Mouse (Mus musculus) heart, embryonic 13.5 days (tissue): ENCODE results near the gene Nsmce1. TPM values are rescaled to one million over a fixed set of nuclear protein-coding genes. Genes with fewer than 3 reads are reported as not detected.
A peak's percentile ranks its signal among the peaks of the same experiment; 100 is the strongest.

ENCODE experiments used
- ATAC-seq: fragments of 200-750 bp; cut with Nextera tagmentation; 2 replicates; pipeline ENCODE4 v1.8.0; 2017; ENCODE audit warnings: moderate TSS enrichment; ENCODE audit not compliant: insufficient number of reproducible peaks, low FRiP score, low TSS enrichment; ENCODE audit errors: extremely low read depth
- H3K27ac ChIP-seq: fragments of 300-500 bp; sonication (generic); replicated peaks from 2 replicates; pipeline ENCODE4 v1.5.1; 2015; ENCODE audit warnings: moderate library complexity, mild to moderate bottlenecking, inconsistent platforms
- H3K27me3 ChIP-seq: fragments of 300-500 bp; sonication (generic); replicated peaks from 2 replicates; pipeline ENCODE4 v1.6.1; 2015; ENCODE audit warnings: mild to moderate bottlenecking, inconsistent platforms
- H3K36me3 ChIP-seq: fragments of 300-500 bp; sonication (generic); 2 replicates; pipeline ENCODE4 v1.6.1; 2015; ENCODE audit warnings: mild to moderate bottlenecking, inconsistent platforms
- H3K4me1 ChIP-seq: fragments of 300-500 bp; sonication (generic); 2 replicates; pipeline ENCODE4 v1.6.1; 2015; ENCODE audit warnings: inconsistent platforms
- H3K4me2 ChIP-seq: fragments of 300-500 bp; sonication (generic); 2 replicates; pipeline ENCODE4 v1.6.1; 2015; ENCODE audit warnings: inconsistent platforms, mild to moderate bottlenecking, moderate library complexity
- H3K4me3 ChIP-seq: fragments of 300-500 bp; sonication (generic); 2 replicates; pipeline ENCODE4 v1.5.1; 2015; ENCODE audit warnings: moderate library complexity, mild to moderate bottlenecking, inconsistent platforms
- H3K9ac ChIP-seq: fragments of 300-500 bp; sonication (generic); 2 replicates; pipeline ENCODE4 v1.6.1; 2015; ENCODE audit warnings: inconsistent platforms, mild to moderate bottlenecking, moderate library complexity
- H3K9me3 ChIP-seq: fragments of 300-500 bp; sonication (generic); 2 replicates; pipeline ENCODE4 v1.6.1; 2016; ENCODE audit warnings: inconsistent platforms
- WGBS: fragments of 180-500 bp; shearing (Covaris S2); methylation state at CpG from one replicate; pipeline ENCODE4 v1.1.7; 2015; ENCODE audit warnings: mixed read lengths; 5-methylcytosine and 5-hydroxymethylcytosine counted together
- polyA plus RNA-seq: library from polyadenylated mRNA; unstranded; fragments of >200 nt; fragmentation: Nextera tagmentation; extraction: Ambion mirVana; gene quantifications from 2 replicates; pipeline ENCODE4 v1.2.1, GENCODE M21; 2015

Gene Nsmce1
- polyA plus RNA-seq, 1 experiment from 2014 or later: 97.9 TPM

DNA sequence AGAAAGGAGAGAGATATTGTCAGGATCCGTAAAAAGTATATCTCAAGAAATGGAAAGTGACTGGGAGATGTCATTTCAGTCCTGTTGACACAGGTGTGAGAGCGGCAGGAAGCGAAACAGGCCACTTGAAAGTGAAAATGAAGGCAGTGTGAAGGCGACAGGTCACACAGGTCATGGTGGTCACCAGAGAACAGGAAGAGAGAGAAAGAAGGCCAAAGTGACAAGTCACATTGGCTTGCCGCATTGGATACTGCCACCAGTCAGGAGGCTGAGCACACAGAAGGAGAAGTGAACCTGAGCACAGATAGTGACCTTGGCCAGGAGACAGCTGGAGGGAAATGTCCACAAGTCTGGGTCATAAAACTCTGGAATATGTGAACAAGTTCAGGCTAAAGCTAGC lies 20.0 kb upstream of the Nsmce1 start:
- no peak for ATAC-seq
- Histone ChIP-seq H3K27me3 (no peaks in the 10 kb centered on the region), H3K4me3 (no peak overlapping the region), H3K36me3 (no peaks in the 10 kb centered on the region), H3K4me1 (0 out of 2 replicates have a peak, but pooled peaks cover 2% of the 10 kb centered on the region), H3K27ac (no peak overlapping the region), H3K9me3 (no peaks in the 10 kb centered on the region), H3K4me2 (no peak overlapping the region), H3K9ac (no peak overlapping the region)
- WGBS: 67% methylated on average over 5 of the region's 5 CpGs

DNA sequence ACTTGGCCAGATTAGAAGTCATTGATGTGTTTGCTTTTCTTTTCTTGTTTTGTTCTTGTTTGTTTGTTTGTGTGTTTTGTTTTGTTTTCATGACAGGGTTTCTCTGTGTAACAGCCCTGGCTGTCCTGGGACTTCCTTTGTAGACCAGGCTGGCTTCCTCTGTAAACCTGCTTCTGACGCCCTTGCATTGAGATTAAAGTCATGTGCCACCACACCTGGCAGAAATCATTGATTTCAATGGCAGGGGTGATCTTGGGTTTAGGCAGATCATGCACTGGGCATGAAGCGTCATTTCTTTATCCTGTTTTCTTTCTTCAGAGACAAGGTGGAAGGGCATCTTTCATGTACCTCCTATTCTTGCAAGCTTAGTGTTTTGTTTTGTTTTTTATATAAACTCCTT lies 15.9 kb upstream of the Nsmce1 start:
- Histone ChIP-seq H3K27ac (no peak overlapping the region), H3K9me3 (no peaks in the 10 kb centered on the region), H3K4me1 (0 out of 2 replicates have a peak, but pooled peaks cover 5% of the 10 kb centered on the region), H3K4me3 (no peak overlapping the region), H3K9ac (no peak overlapping the region), H3K4me2 (no peak overlapping the region), H3K27me3 (no peaks in the 10 kb centered on the region), H3K36me3 (no peaks in the 10 kb centered on the region)
- ATAC-seq: no peak
- 80% methylated on average over 2 of the region's 2 CpGs for WGBS

DNA sequence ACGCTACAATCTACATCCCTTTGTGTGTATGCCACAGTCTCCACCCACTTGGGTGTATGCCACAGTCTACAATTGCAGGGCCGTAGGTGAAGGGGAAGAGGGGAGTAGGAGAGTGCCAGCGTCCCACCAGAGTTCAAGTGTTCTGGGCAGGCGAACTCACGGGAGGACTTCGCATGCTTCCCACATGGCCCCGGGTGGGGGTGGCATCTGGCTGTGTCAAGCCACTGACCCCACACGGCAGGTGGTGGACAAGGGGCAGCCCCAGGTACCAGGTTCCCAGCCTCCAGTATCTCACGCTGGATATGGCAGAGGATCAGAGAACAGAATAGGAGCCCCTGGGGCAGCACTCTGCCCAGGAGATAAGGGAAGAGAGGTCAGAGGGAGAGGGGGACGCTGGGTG lies 14.2 kb upstream of the Nsmce1 start:
- Histone ChIP-seq H3K27me3 (no peaks in the 10 kb centered on the region), H3K4me1 (0 out of 2 replicates have a peak, but pooled peaks cover 5% of the 10 kb centered on the region), H3K4me2 (no peak overlapping the region), H3K9ac (no peak overlapping the region), H3K9me3 (no peaks in the 10 kb centered on the region), H3K27ac (no peak overlapping the region), H3K4me3 (no peak overlapping the region), H3K36me3 (no peaks in the 10 kb centered on the region)
- ATAC-seq: no peak
- WGBS: 77% methylated on average over 10 of the region's 10 CpGs

DNA sequence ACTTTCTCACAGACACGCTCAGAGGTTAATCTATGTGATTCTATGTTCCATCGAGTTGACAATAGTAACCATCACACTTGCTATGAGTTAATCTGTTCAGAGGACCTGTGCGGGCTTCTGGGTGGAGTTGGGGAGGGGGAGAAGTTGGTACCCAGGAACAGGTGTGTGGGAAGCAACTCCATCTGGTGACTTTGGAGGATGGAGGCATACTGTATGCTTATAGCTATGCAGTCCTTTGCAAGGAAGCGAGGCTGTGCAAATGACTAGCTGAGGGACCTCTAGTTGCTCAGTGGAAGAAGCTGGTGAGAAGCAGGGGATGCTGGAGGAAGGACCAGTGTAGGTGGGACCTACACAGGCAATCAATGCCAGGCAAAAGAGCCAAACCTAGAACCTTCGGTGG lies 13.2 kb upstream of the Nsmce1 start:
- Histone ChIP-seq H3K4me3 (no peak overlapping the region), H3K4me2 (no peak overlapping the region), H3K9ac (no peak overlapping the region), H3K27ac (no peak overlapping the region), H3K4me1 (peaks cover 10% of the 10 kb centered on the region), H3K9me3 (no peaks in the 10 kb centered on the region), H3K27me3 (no peaks in the 10 kb centered on the region), H3K36me3 (no peaks in the 10 kb centered on the region)
- no peak for ATAC-seq
- WGBS: 82% methylated on average over 5 of the region's 5 CpGs

DNA sequence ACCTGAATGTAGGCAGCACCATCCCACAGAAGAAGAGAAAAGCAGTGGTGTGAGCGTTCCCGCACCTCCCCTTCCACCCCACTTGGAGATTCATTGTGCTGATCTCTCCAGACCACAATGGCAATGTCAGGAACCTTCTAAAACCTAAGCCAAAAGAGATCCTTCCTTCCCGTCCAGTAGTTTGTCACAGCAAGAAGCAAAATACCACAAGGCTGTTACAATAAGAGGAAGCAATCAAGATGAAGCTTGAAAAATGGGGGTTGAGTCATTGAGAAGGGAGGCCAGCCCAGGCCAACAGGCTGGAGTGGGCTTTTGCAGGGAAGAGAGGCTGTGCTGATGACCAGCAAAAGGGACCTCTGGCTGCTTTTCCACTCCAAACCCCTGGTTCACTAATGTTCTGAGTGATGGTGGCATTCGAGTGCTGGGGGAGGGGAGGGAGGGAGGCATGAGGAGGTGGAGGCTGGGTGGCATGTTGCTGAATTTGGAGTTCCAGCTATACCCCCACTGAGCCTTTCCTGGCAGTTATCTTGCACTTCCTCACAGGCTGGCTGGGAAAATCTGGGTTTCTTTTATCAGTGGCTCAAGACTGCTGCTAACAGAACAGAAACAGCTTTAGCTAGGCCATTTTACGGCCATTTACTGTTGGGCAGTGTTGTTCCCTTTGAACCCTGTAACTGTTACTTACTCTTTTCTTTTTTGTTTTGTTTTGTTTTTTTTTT lies 12.1 kb upstream of the Nsmce1 start:
- H3K27ac ChIP-seq: 0 out of 2 replicates have a peak overlapping the region, but pooled peaks have one; percentile 5
- H3K4me1 ChIP-seq: peaks cover 14% of the 10 kb centered on the region
- no peaks in the 10 kb centered on the region for H3K27me3 ChIP-seq
- WGBS: 63% methylated on average over 5 of the region's 5 CpGs
- ATAC-seq: no peak
- H3K36me3 ChIP-seq: no peaks in the 10 kb centered on the region
- no peak overlapping the region for H3K4me2 ChIP-seq
- H3K9me3 ChIP-seq: no peaks in the 10 kb centered on the region
- no peak overlapping the region for H3K9ac ChIP-seq
- H3K4me3 ChIP-seq: no peak overlapping the region

DNA sequence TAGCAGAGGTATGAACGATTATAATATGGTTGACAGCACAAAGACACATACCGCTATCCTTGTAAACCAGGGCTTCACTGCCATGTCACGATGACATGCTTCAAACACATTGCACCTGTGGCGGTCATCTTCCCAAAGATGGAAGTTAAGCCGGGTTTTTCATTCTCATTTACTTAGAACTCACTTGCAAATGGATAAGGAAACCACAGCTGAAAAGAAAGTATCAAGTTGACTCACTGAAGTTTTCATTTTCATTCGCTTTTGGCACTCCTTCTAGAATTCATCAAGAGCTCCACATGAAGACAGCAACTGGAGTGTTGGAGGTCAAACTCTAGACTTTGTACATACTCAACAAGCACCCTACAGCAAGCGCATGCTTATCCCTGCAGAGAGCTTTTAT lies 9.5 kb upstream of the Nsmce1 start:
- no peak overlapping the region for H3K4me3 ChIP-seq
- ATAC-seq: no peak
- no peak overlapping the region for H3K27ac ChIP-seq
- no peaks in the 10 kb centered on the region for H3K27me3 ChIP-seq
- no peaks in the 10 kb centered on the region for H3K36me3 ChIP-seq
- H3K9ac ChIP-seq: no peak overlapping the region
- no peaks in the 10 kb centered on the region for H3K9me3 ChIP-seq
- peaks cover 14% of the 10 kb centered on the region for H3K4me1 ChIP-seq
- no peak overlapping the region for H3K4me2 ChIP-seq
- 83% methylated on average over 7 of the region's 7 CpGs for WGBS

DNA sequence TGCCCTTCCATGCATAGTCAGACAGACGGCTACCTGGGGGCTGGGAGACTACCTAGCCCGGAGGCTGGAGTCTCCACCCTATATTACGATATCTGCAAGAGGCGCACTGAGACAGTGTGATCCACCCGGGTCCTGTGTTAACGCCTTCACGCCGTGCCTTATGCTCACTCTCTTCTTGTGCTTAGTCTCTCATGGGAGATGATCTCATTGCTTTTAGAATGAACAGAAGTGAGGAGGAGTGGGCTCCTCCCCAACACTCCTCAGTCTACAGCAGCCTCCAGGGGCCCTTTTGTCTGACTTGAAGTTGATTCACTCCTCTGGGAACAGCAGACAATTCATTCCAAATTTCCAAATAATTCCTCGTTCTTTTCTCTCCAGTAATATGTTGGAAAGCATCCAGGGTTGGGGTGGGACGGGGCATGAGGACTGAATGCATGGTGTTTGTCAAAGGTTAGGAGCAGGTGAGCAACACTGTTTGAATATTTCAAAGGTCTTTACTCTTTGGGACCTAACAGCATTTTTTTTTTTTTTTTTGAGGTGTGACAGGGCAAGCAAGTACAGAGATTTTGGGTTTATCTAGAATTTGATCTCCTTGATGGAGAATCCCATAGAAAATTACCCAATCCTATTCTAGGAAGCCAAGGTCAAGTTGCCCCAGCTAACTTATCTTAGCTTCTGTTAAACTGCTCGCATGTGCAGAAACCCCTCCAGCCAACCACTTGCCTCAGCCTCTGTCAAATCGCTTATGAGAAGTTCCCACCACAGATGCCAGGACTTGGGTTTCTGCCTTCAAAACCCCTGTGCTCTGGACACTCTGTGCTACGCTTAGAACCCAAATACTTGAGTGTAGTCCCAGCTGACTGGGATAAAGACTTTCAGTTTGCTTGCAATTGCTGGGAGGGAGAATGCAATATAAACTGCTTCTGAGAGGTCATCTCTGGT lies 8.8 kb upstream of the Nsmce1 start:
- Histone ChIP-seq H3K4me1 (peaks cover 14% of the 10 kb centered on the region), H3K9ac (no peak overlapping the region), H3K27ac (no peak overlapping the region), H3K4me3 (no peak overlapping the region), H3K4me2 (no peak overlapping the region), H3K9me3 (no peaks in the 10 kb centered on the region), H3K27me3 (no peaks in the 10 kb centered on the region), H3K36me3 (no peaks in the 10 kb centered on the region)
- WGBS: 57% methylated on average over 13 of the region's 13 CpGs
- no peak for ATAC-seq

DNA sequence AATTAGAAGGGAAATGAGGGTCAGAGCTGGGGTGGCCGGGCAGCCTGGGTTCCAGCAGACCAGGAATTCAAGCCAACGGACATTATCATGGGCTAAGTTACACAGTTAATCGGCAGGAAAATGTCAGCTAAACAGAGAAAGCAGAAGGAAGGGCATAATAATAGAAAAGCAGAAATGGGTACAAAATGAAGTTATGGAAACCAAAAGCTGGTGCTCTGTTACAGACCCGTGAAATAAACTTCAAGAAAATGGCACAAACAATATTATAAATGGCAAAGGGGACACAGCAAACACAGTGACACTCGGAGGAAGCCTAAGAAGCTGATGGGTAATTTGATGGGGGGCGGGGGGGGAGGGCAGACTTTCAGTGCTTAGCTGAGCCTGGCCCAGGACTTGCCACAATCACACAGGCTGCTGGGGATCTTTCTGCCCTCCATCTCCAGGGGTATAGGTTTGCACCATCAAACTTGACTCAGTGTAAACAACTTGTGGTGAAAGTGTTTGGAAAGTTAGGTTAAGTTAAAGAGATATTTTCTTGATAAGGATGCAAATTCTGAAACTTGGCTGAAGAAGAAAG lies 4.6 kb upstream of the Nsmce1 start:
- peaks cover 21% of the 10 kb centered on the region for H3K4me1 ChIP-seq
- no peak overlapping the region for H3K4me3 ChIP-seq
- no peak overlapping the region for H3K4me2 ChIP-seq
- no peak for ATAC-seq
- H3K9me3 ChIP-seq: no peaks in the 10 kb centered on the region
- no peak overlapping the region for H3K27ac ChIP-seq
- H3K36me3 ChIP-seq: no peaks in the 10 kb centered on the region
- no peak overlapping the region for H3K9ac ChIP-seq
- WGBS: 71% methylated on average over 6 of the region's 6 CpGs
- H3K27me3 ChIP-seq: no peaks in the 10 kb centered on the region

DNA sequence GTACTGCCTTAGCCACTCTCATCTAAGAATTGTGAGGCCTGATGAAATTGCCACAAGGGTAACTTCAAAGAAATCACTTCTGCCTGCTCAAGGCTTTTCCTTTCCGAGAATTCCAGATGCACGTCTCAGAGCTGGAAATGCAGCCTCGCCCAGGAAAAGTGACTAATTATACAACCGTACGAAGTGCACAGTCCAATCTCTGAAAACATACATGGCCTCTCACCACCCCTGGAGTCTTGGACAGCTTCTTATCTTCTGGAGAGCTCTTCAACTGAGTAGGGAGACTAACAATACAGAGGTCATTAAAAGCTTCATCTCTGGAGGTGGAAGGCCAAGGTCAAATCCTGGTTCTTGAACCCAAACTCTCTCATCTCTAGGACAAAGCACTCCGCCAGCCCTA lies 1.2 kb upstream of the Nsmce1 start:
- no peak overlapping the region for H3K4me3 ChIP-seq
- no peak overlapping the region for H3K27ac ChIP-seq
- no peak for ATAC-seq
- no peaks in the 10 kb centered on the region for H3K27me3 ChIP-seq
- H3K4me1 ChIP-seq: peaks cover 28% of the 10 kb centered on the region
- no peaks in the 10 kb centered on the region for H3K9me3 ChIP-seq
- H3K36me3 ChIP-seq: no peaks in the 10 kb centered on the region
- 56% methylated on average over 6 of the region's 6 CpGs for WGBS
- H3K4me2 ChIP-seq: no peak overlapping the region
- no peak overlapping the region for H3K9ac ChIP-seq

DNA sequence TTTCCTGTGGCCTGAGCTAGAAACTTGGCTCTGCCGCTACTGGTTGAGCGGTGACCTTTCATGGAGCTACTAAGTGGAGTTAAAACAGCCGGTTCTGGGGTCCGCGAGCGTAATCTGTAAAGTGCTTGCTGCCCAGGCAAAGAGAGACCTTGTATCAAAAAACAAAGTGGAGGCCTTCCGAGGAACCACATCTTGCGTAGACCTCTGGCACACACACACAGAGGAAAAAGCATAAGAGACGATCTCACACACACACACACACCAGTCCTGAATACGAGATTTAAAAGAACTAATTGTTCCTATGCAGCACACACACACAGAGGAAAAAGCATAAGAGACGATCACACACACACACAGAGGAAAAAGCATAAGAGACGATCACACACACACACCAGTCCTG lies 364 bp upstream of the Nsmce1 start:
- H3K4me1 ChIP-seq: peaks cover 28% of the 10 kb centered on the region
- peak overlapping the region; percentile 83 for H3K27ac ChIP-seq
- no peaks in the 10 kb centered on the region for H3K9me3 ChIP-seq
- ATAC-seq: no peak
- no peaks in the 10 kb centered on the region for H3K27me3 ChIP-seq
- H3K36me3 ChIP-seq: 0 out of 2 replicates have a peak, but pooled peaks cover under 1% of the 10 kb centered on the region
- WGBS: 23% methylated on average over 12 of the region's 12 CpGs
- peak overlapping the region; percentile 80 for H3K4me2 ChIP-seq
- peak overlapping the region; percentile 78 for H3K4me3 ChIP-seq
- peak overlapping the region; percentile 89 for H3K9ac ChIP-seq

DNA sequence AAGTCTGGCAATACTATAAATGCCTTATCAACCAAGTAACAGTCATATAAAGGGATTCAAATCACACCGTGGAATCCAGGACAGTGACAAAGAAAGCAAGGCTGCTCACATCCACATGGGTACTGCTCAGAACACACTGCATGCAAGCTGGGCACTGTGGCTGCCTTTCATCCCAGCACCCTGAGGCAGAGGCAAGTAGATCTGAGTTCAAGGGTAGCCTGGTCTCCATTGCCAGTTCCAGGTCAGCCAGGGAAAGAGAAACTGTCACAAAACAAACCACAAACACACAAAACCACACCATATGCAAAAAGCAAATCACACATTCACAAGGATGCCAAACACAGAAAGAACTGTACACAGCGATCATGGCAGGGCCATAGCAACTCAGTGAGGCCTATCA lies 1.8 kb downstream of the Nsmce1 start:
- no peak for ATAC-seq
- no peaks in the 10 kb centered on the region for H3K27me3 ChIP-seq
- no peak overlapping the region for H3K4me3 ChIP-seq
- H3K9ac ChIP-seq: no peak overlapping the region
- H3K4me2 ChIP-seq: no peak overlapping the region; the same call in 1 of the 2 replicates
- WGBS: 85% methylated on average over 2 of the region's 2 CpGs
- no peaks in the 10 kb centered on the region for H3K9me3 ChIP-seq
- H3K36me3 ChIP-seq: peaks cover 20% of the 10 kb centered on the region
- H3K4me1 ChIP-seq: peaks cover 28% of the 10 kb centered on the region
- H3K27ac ChIP-seq: no peak overlapping the region
